Mouse (Mus musculus) midbrain, embryonic 14.5 days (tissue): ENCODE measurements around the gene Ccnd3. TPM values are rescaled to one million over a fixed set of nuclear protein-coding genes. Genes with fewer than 3 reads are reported as not detected.

Source experiments
- ATAC-seq: fragments of 200-750 bp; cut with Nextera tagmentation; 2 replicates; pipeline ENCODE4 v1.8.0; 2017; ENCODE audit warnings: moderate number of reproducible peaks, moderate library complexity; ENCODE audit not compliant: low FRiP score, low TSS enrichment
- DNase-seq: peaks from one replicate; pipeline ENCODE4 v3.0.0-alpha.2; 2015
- H3K27ac ChIP-seq: fragments of 300-500 bp; sonication (generic); replicated peaks from 2 replicates; pipeline ENCODE4 v1.5.1; 2014; ENCODE audit warnings: mild to moderate bottlenecking, low read depth, low read length, moderate library complexity
- H3K27me3 ChIP-seq: fragments of 300-500 bp; sonication (generic); 2 replicates; pipeline ENCODE4 v1.6.1; 2014; ENCODE audit warnings: low read length, control low read depth, mixed read lengths; ENCODE audit not compliant: control insufficient read depth, insufficient read depth
- H3K36me3 ChIP-seq: fragments of 300-500 bp; sonication (generic); 2 replicates; pipeline ENCODE4 v1.6.1; 2014; ENCODE audit warnings: low read length, control low read depth; ENCODE audit not compliant: control insufficient read depth, insufficient read depth
- H3K4me1 ChIP-seq: fragments of 300-500 bp; sonication (generic); 2 replicates; pipeline ENCODE4 v1.6.1; 2014; ENCODE audit warnings: mild to moderate bottlenecking, antibody characterized with exemption, low read length, control low read depth; ENCODE audit not compliant: control insufficient read depth, insufficient read depth
- H3K4me2 ChIP-seq: fragments of 300-500 bp; sonication (generic); 2 replicates; pipeline ENCODE4 v1.6.1; 2014; ENCODE audit warnings: mild to moderate bottlenecking, low read length, moderate library complexity
- H3K4me3 ChIP-seq: fragments of 300-500 bp; sonication (generic); replicated peaks from 2 replicates; pipeline ENCODE4 v1.5.1; 2014; ENCODE audit warnings: low read depth, low read length
- H3K9ac ChIP-seq: fragments of 300-500 bp; sonication (generic); replicated peaks from 2 replicates; pipeline ENCODE4 v1.6.1; 2014; ENCODE audit warnings: mild to moderate bottlenecking, low read length, moderate library complexity
- H3K9me3 ChIP-seq: fragments of 300-500 bp; sonication (generic); 2 replicates; pipeline ENCODE4 v1.6.1; 2016; ENCODE audit warnings: low read length, control low read depth, mixed read lengths; ENCODE audit not compliant: control insufficient read depth
- WGBS: fragments of 180-500 bp; shearing (Covaris S2); extraction: QIAGEN DNeasy Blood & Tissue Kit; methylation state at CpG from one replicate; pipeline ENCODE4 v1.1.7; 2014; 5-methylcytosine and 5-hydroxymethylcytosine counted together
- polyA plus RNA-seq: library from polyadenylated mRNA; unstranded; fragments of >200 nt; fragmentation: Nextera tagmentation; extraction: Ambion mirVana; gene quantifications from 2 replicates; pipeline ENCODE4 v1.2.1, GENCODE M21; 2014

The Ccnd3 gene
- polyA plus RNA-seq, 1 experiment from 2014 or later: 67.3 TPM

GRCm38 (mm10) chr17:47526856-47527520 lies 22.1 kb downstream of the Ccnd3 start:
- Histone ChIP-seq H3K4me1 (peaks cover 12% of the 10 kb centered on the region), H3K4me2 (no peak overlapping the region), H3K9ac (no peak overlapping the region), H3K4me3 (no peak overlapping the region), H3K27ac (no peak overlapping the region), H3K9me3 (no peaks in the 10 kb centered on the region), H3K27me3 (no peaks in the 10 kb centered on the region), H3K36me3 (no peaks in the 10 kb centered on the region)
- 87% methylated on average over 17 of the region's 17 CpGs for WGBS
- ATAC-seq (no peak), DNase-seq (no peak)

GRCm38 (mm10) chr17:47527581-47528300 lies 22.9 kb downstream of the Ccnd3 start:
- no peak for DNase-seq
- H3K9ac ChIP-seq: no peak overlapping the region
- H3K4me2 ChIP-seq: no peak overlapping the region
- ATAC-seq: no peak
- H3K4me3 ChIP-seq: no peak overlapping the region
- peak overlapping the region; percentile 41; the same call in 1 of the 2 replicates for H3K27ac ChIP-seq
- no peaks in the 10 kb centered on the region for H3K36me3 ChIP-seq
- no peaks in the 10 kb centered on the region for H3K27me3 ChIP-seq
- no peaks in the 10 kb centered on the region for H3K9me3 ChIP-seq
- WGBS: 49% methylated on average over 10 of the region's 10 CpGs
- peaks cover 4% of the 10 kb centered on the region for H3K4me1 ChIP-seq

DNA sequence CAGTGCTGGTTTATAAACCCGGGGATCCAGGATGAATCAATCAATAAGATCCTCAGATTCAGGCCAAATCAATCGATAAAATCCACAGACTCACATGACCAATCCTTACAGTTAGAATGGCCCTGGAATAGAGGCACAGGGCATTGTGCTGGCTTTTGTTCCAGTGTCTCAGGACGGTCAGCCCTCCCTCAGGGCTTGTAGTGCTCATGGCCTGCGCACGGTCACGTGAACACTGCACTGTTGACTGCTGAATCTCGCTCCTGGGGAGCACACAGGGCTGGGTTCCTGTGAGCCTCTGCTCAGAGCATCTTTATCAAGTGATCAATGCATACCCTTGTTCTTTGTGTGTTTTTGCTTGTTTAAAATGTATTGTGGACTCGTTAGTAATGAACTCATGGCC lies 24.1 kb downstream of the Ccnd3 start:
- 60% methylated on average over 8 of the region's 8 CpGs for WGBS
- DNase-seq (no peak), ATAC-seq (no peak)
- Histone ChIP-seq H3K4me3 (no peak overlapping the region), H3K4me1 (no peaks in the 10 kb centered on the region), H3K9ac (no peak overlapping the region; the same call in 1 of the 2 replicates), H3K27ac (no peak overlapping the region), H3K9me3 (no peaks in the 10 kb centered on the region), H3K27me3 (no peaks in the 10 kb centered on the region), H3K36me3 (no peaks in the 10 kb centered on the region), H3K4me2 (no peak overlapping the region)

DNA sequence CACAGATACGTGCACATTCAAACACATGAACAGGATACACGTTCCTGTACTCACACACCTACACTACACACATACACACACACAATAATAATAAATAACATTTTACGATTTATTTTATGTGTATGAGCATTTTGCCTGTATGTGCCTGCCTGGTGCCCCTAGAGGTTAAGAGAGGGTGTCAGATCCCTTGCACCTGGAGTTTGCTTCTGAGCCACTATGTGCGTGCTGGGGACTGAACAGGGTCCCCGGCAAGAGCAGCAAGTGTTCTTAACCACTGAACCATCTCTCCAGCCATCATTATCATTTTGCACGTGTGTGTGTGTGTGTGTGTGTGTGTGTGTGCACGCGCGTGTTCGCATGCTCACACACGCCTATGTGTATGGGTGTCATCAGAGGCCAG lies 24.7 kb downstream of the Ccnd3 start:
- H3K27me3 ChIP-seq: no peaks in the 10 kb centered on the region
- H3K36me3 ChIP-seq: no peaks in the 10 kb centered on the region
- no peaks in the 10 kb centered on the region for H3K4me1 ChIP-seq
- no peak for ATAC-seq
- no peak for DNase-seq
- H3K9ac ChIP-seq: no peak overlapping the region
- H3K4me3 ChIP-seq: no peak overlapping the region
- H3K9me3 ChIP-seq: no peaks in the 10 kb centered on the region
- no peak overlapping the region for H3K4me2 ChIP-seq
- 93% methylated on average over 11 of the region's 11 CpGs for WGBS
- no peak overlapping the region for H3K27ac ChIP-seq

GRCm38 (mm10) chr17:47531387-47531818 lies 26.6 kb downstream of the Ccnd3 start:
- Histone ChIP-seq H3K4me2 (no peak overlapping the region), H3K27me3 (no peaks in the 10 kb centered on the region), H3K9ac (no peak overlapping the region), H3K4me1 (no peaks in the 10 kb centered on the region), H3K27ac (no peak overlapping the region), H3K36me3 (no peaks in the 10 kb centered on the region), H3K9me3 (no peaks in the 10 kb centered on the region), H3K4me3 (no peak overlapping the region)
- whole genome bisulfite sequencing: 59% methylated on average over 10 of the region's 10 CpGs
- DNase-seq (no peak), ATAC-seq (no peak)

- no peak overlapping the region for H3K9ac ChIP-seq
- H3K4me2 ChIP-seq: no peak overlapping the region
- no peak for DNase-seq
- H3K27ac ChIP-seq: no peak overlapping the region
- WGBS: 97% methylated on average over 5 of the region's 5 CpGs
- no peaks in the 10 kb centered on the region for H3K4me1 ChIP-seq
- H3K27me3 ChIP-seq: no peaks in the 10 kb centered on the region
- H3K4me3 ChIP-seq: no peak overlapping the region
- H3K36me3 ChIP-seq: no peaks in the 10 kb centered on the region
- no peaks in the 10 kb centered on the region for H3K9me3 ChIP-seq
- no peak for ATAC-seq
Observed at GRCm38 (mm10) chr17:47532364-47532763, 27.5 kb downstream of the Ccnd3 start.

- 97% methylated on average over 13 of the region's 13 CpGs for WGBS
- Histone ChIP-seq H3K4me3 (no peak overlapping the region), H3K27ac (no peak overlapping the region), H3K4me2 (no peak overlapping the region), H3K36me3 (no peaks in the 10 kb centered on the region), H3K9me3 (no peaks in the 10 kb centered on the region), H3K4me1 (no peaks in the 10 kb centered on the region), H3K27me3 (no peaks in the 10 kb centered on the region), H3K9ac (no peak overlapping the region)
- ATAC-seq (no peak), DNase-seq (no peak)
Observed at GRCm38 (mm10) chr17:47533691-47534090, 28.8 kb downstream of the Ccnd3 start.

DNA sequence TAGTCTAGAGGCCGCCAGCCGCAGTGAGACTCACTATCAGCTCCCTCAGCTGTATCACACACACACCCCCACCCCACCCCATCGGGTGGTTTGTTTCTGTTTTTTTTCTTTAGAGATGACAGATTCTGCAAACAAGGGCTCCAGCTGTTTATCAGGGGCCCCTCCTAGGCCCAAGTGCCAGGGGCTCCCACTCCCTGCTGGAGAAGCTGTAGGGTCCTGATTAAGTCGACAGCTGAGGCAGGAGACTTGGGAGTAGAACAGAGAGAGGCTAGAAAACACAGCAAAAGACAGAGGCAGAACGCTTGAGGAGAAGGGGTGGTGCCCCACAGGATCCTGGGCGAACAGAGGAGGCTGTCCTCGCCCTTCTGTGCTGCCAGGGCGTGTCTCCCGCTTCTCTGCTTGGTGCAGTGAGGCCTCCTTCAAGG lies 31.0 kb downstream of the Ccnd3 start:
- Histone ChIP-seq H3K4me1 (no peaks in the 10 kb centered on the region), H3K36me3 (no peaks in the 10 kb centered on the region), H3K27me3 (no peaks in the 10 kb centered on the region), H3K9me3 (no peaks in the 10 kb centered on the region), H3K9ac (no peak overlapping the region), H3K4me2 (no peak overlapping the region), H3K27ac (no peak overlapping the region), H3K4me3 (no peak overlapping the region)
- 80% methylated on average over 9 of the region's 9 CpGs for WGBS
- no peak for ATAC-seq
- DNase-seq: no peak

GRCm38 (mm10) chr17:47538049-47538448 lies 33.2 kb downstream of the Ccnd3 start:
- no peaks in the 10 kb centered on the region for H3K4me1 ChIP-seq
- no peak overlapping the region for H3K4me2 ChIP-seq
- no peak overlapping the region for H3K27ac ChIP-seq
- H3K9ac ChIP-seq: no peak overlapping the region
- no peaks in the 10 kb centered on the region for H3K36me3 ChIP-seq
- H3K4me3 ChIP-seq: no peak overlapping the region
- ATAC-seq (no peak), DNase-seq (no peak)
- H3K9me3 ChIP-seq: no peaks in the 10 kb centered on the region
- 90% methylated on average over 3 of the region's 3 CpGs for WGBS
- no peaks in the 10 kb centered on the region for H3K27me3 ChIP-seq
